Mouse (Mus musculus) small intestine, adult 2 months (tissue): ENCODE measurements at regions not wholly inside any gene's neighbourhood (a gene's known extent, or its start where the extent isn't known, plus 50 kb on each side); places are given as distances from the start of the nearest gene placed in this dataset.

Experiments
- H3K27ac ChIP-seq: fragments of 200-500 bp; 2 replicates; pipeline ENCODE4 v1.5.1; 2012; ENCODE audit warnings: low read depth, low read length, control low read depth, inconsistent platforms; ENCODE audit not compliant: insufficient read depth
- H3K27me3 ChIP-seq: fragments of 200-500 bp; 2 replicates; pipeline ENCODE4 v1.6.1; 2012; ENCODE audit warnings: mild to moderate bottlenecking, moderate library complexity, low read length, inconsistent platforms; ENCODE audit not compliant: control insufficient read depth, insufficient read depth
- H3K36me3 ChIP-seq: fragments of 200-500 bp; 2 replicates; pipeline ENCODE4 v1.6.1; 2012; ENCODE audit warnings: mild to moderate bottlenecking, low read length, control low read depth, inconsistent platforms; ENCODE audit not compliant: control insufficient read depth, insufficient read depth
- H3K4me1 ChIP-seq: fragments of 200-500 bp; 2 replicates; pipeline ENCODE4 v1.6.1; 2012; ENCODE audit warnings: low read length, inconsistent platforms, mixed read lengths; ENCODE audit not compliant: control insufficient read depth, insufficient read depth, insufficient read length
- H3K4me3 ChIP-seq: fragments of 200-500 bp; 2 replicates; pipeline ENCODE4 v1.5.1; 2012; ENCODE audit warnings: low read depth, mild to moderate bottlenecking, control low read depth, inconsistent platforms, low read length, moderate library complexity
- CTCF ChIP-seq: fragments of 200-500 bp; IDR thresholded peaks from 2 replicates; pipeline ENCODE4 v1.5.1; 2012; ENCODE audit warnings: low read depth, mild to moderate bottlenecking, control low read depth, inconsistent platforms, low read length, moderate library complexity, mixed read lengths; ENCODE audit not compliant: insufficient replicate concordance, insufficient read length; ENCODE audit errors: extremely low read depth
- POLR2A ChIP-seq: fragments of 200-500 bp; IDR thresholded peaks from 2 replicates; pipeline ENCODE4 v1.6.1; 2012; ENCODE audit warnings: low read depth, mild to moderate bottlenecking, control low read depth, inconsistent platforms, low read length, moderate library complexity
- WGBS: fragments of 180-500 bp; shearing (Covaris S2); methylation state at CpG from one replicate; pipeline ENCODE4 v1.1.7; 2018; 5-methylcytosine and 5-hydroxymethylcytosine counted together

- Histone ChIP-seq H3K4me3 (no peak overlapping the region), H3K27ac (no peak overlapping the region), H3K36me3 (no peaks in the 10 kb centered on the region), H3K4me1 (no peaks in the 10 kb centered on the region), H3K27me3 (no peaks in the 10 kb centered on the region)
- WGBS, result 86% methylated on average over 5 of the region's 5 CpGs
- TF ChIP-seq CTCF, result no peak
- TF ChIP-seq POLR2A, result no peak
These were observed 362.7 kb upstream of the Satb1 start for GRCm38 (mm10) chr17:52195804-52196203.

DNA sequence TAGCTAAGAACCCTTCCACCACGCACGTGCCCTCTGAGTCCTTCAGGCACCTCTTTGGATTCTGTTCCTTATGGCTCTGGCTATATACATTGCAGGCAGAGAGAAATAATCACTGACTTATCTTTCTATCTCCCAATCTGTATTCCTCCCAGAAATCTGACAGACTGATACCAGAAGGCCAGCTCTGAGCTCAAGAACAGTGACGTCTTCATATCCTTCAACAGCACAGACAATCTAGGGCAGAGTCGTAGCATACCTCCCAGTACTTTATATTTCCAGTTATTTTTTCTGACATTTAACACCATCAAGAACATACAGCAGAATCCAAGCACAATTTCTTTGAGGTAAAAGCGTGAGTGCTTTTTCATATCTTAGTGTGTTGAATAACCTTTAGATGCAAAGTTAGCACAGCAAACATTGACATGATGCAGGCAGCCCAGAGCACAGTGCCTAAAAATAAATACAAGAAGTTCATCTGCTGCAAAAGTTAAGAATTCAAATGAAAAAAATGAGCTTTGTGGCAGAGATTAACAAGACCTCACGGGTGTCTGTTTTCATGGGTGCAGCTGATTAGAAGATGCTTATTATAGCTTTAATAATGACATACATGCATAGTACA lies 358.1 kb upstream of the Satb1 start:
- H3K4me1 ChIP-seq, result no peaks in the 10 kb centered on the region
- no peak overlapping the region for H3K27ac ChIP-seq
- 74% methylated on average over 6 of the region's 6 CpGs for WGBS
- no peaks in the 10 kb centered on the region for H3K27me3 ChIP-seq
- TF ChIP-seq CTCF (no peak), POLR2A (no peak)
- no peaks in the 10 kb centered on the region for H3K36me3 ChIP-seq
- H3K4me3 ChIP-seq, result no peak overlapping the region

DNA sequence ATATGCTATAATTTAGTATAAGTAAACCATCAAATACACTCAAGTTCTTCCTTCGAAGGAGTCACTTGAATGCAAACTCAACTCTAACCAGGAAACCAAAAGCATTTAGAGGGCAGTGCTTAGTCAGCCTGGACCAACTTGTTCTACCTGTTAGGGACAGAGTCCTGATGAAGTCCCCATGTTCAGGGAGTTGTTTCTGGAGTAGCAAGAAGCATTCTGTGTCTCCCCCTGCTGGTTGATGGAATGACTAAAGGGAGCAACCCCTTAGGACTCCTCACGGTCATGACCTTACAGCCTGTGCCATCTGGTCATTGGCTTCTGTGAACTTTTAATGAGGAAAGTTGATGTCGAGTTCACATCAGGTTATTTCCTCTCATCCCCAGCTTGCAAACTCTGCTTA lies 349.6 kb upstream of the Satb1 start:
- Histone ChIP-seq H3K27me3 (no peaks in the 10 kb centered on the region), H3K4me1 (no peaks in the 10 kb centered on the region), H3K27ac (no peak overlapping the region), H3K4me3 (no peak overlapping the region), H3K36me3 (no peaks in the 10 kb centered on the region)
- no peak for TF ChIP-seq CTCF
- no peak for TF ChIP-seq POLR2A
- WGBS, result 28% methylated on average over 3 of the region's 3 CpGs

DNA sequence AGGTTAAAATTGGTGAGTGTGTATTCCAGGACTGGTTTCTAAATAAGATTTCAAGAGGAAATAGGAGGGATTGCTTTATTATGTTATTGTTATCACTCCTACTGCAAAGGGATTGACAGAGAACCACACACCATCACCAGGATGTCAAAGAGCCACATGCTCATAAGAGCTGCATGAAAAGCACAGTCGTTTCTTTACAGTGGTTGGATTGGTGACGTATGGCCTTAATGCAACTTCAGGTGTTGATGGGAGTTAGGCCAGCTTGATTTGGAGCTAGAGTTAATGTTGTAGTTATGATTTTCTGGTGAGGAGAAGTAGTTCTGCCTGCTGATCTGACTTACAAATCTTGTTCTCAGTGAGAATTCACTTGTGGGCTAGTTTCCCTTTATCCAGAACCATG lies 344.9 kb upstream of the Satb1 start:
- H3K36me3 ChIP-seq, result no peaks in the 10 kb centered on the region
- no peak for TF ChIP-seq POLR2A
- TF ChIP-seq CTCF, result no peak
- H3K4me1 ChIP-seq, result no peaks in the 10 kb centered on the region
- no peak overlapping the region for H3K4me3 ChIP-seq
- H3K27ac ChIP-seq, result no peak overlapping the region
- H3K27me3 ChIP-seq, result no peaks in the 10 kb centered on the region
- WGBS, result 77% methylated on average over 2 of the region's 2 CpGs

DNA sequence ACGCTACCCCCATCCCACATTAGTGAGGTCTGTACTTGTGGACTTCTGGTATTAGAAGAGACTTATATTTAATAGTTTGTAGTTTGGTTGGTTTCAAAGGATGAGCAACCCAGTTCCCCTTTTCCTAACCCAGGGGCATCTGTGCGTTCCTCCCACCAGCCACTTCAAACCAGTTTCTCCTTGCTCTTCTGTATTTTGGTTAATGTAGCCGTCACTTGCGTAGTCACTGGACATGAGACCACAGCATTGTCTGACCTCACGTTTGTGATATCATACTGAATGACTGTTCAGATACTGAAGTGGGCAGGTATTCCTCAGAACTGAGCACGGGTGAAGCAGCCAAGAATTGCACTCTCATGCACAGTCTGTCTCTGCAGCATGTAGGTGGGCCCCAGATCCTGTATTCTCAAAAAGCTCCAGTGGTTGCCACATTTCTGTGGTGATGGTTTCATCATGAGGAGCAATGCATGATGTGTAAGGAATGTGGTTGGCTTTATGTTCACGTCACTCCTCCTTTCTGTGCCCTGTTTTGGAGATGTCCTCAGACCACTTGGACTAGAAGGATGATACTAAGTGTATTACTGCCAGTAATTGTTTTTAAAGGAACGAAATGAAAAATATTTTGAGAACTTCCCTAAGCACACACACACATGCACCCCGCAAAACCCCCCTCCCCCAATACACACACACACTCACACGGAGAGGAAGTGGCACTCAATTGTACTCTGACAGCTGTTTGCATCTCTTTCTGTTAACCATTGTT lies 335.2 kb upstream of the Satb1 start:
- H3K36me3 ChIP-seq, result no peaks in the 10 kb centered on the region
- H3K27me3 ChIP-seq, result no peaks in the 10 kb centered on the region
- 73% methylated on average over 10 of the region's 10 CpGs for WGBS
- H3K4me1 ChIP-seq, result no peaks in the 10 kb centered on the region
- no peak for TF ChIP-seq POLR2A
- no peak for TF ChIP-seq CTCF
- no peak overlapping the region for H3K27ac ChIP-seq
- H3K4me3 ChIP-seq, result no peak overlapping the region

GRCm38 (mm10) chr17:52167658-52168057 lies 334.6 kb upstream of the Satb1 start:
- H3K27me3 ChIP-seq, result no peaks in the 10 kb centered on the region
- H3K27ac ChIP-seq, result no peak overlapping the region
- TF ChIP-seq CTCF (no peak), POLR2A (no peak)
- 82% methylated on average over 4 of the region's 4 CpGs for WGBS
- H3K4me1 ChIP-seq, result no peaks in the 10 kb centered on the region
- no peak overlapping the region for H3K4me3 ChIP-seq
- no peaks in the 10 kb centered on the region for H3K36me3 ChIP-seq

GRCm38 (mm10) chr17:52165891-52166485 lies 332.9 kb upstream of the Satb1 start:
- Histone ChIP-seq H3K4me1 (no peaks in the 10 kb centered on the region), H3K4me3 (no peak overlapping the region), H3K36me3 (no peaks in the 10 kb centered on the region), H3K27me3 (no peaks in the 10 kb centered on the region), H3K27ac (no peak overlapping the region)
- 70% methylated on average over 5 of the region's 5 CpGs for WGBS
- no peak for TF ChIP-seq POLR2A
- no peak for TF ChIP-seq CTCF
